Mouse (Mus musculus) c-Kit-positive CD71-negative TER-119-negative erythroid progenitor cells, embryonic 14.5 days (primary cell): ENCODE data around the gene Ushbp1.
"Not testable (repeated sequence)": the region's sequence is repeated elsewhere in the genome, so short reads cannot be mapped to it uniquely, and the experiment has no call there.

ENCODE experiments used
- DNase-seq: peaks from one replicate; pipeline ENCODE4 v3.0.0-alpha.2; 2013; ENCODE audit warnings: low read depth

The Ushbp1 gene

GRCm38 (mm10) chr8:71395629-71396028 is at the start of gene Ushbp1:
Gene Ushbp1 (minus strand): TSS chr8:71395802.
- no peak for DNase-seq

DNA sequence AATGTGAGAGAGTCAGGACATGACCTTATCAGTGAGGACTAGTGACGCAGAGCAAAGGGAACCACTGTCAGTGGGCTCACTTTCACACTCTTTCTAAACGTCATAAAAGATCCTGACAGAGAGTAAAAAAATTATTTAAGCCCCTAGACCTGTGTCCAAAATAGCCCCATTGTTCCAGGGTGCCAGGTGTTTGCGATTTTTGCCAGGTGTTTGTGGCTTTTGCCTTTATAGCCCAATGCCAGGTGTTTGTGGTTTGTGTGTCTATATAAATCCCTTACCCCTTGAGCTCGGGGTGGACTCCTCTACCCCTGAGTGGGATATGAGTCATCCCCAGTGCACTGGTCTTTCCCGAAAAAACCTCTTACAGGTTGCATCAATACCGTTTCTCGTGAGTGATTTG is 49.5 kb upstream of the Ushbp1 start:
- no peak for DNase-seq

DNA sequence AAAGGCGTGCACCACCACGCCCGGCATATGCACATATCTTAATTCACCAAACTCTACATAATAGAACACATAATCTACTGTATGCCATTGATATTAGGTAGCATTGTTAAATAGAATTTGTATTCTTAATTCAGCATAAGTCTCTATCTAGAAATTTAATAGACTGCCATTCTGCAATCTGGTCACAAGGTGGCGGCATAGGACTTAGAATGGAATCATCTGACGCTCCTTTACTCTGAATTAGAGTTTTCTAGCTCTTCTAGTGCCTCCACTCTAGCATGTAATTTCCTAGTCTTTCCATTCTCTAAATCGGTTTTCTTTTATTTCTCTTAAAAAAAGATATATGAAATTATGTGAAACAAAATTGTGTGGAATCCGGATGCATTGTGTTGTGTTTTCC is 45.8 kb upstream of the Ushbp1 start:
- peak; percentile 60 for DNase-seq

- DNase-seq, result no peak
Measured at GRCm38 (mm10) chr8:71437041-71437440, 41.4 kb upstream of the Ushbp1 start.

GRCm38 (mm10) chr8:71432935-71433334 is 37.3 kb upstream of the Ushbp1 start:
- not testable (repeated sequence) for DNase-seq

DNA sequence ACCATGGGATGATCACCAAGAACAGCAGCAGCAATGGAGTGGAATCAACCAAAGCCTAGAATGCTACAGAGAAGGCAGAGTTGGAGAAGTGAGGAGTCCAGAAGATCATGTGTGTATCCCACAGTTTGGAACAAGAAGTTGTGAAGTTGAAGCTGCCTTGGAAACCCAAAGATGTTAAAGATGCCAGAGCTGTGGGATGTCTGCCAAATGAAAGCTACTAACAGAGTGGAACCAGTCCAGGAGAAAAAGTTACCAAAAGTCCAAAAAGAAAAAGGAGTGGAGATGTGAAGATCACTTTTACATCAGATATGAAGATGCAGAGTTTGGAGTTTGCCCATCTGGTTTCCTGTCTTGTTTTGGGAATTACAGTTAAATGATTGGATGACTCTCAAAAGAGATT is 26.5 kb upstream of the Ushbp1 start:
- DNase-seq, result no peak

DNA sequence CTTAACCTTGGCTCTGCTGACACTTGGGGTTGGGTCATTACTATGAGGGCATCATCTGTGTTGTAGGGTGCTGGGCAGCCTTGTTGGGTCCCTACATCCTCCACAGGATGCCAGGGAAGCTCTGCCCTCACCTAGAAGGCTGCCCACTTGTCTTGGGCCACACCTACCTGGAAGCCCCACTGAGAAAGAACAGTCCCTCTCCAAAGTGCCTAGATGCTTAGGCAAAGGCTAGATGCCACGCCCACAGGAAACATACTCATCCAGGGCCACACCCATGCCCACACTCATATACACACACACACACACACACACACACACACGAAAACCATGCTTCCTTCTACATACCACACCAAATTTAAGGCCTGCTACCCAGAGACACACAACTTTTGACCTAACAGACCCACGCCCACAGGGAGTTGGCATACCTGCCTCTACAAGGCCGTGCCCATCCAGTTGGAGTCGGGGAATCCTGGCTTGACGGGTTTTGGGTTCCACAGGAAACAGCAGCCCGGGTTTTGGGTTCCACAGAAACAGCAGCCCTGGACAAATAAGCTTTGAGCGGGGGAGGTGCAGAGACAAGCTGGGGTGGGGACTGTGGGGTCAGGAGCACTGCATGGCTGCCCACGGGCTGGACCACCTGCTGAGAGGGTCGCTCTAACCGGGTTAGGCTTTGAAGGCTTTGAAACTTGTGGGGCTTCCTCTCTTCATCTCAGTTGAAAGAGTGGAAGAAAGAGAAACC is 16.1 kb upstream of the Ushbp1 start:
- DNase-seq, result no peak

GRCm38 (mm10) chr8:71408231-71408630 is 12.6 kb upstream of the Ushbp1 start:
- no peak for DNase-seq

GRCm38 (mm10) chr8:71407441-71407840 is 11.8 kb upstream of the Ushbp1 start:
- DNase-seq, result no peak

DNA sequence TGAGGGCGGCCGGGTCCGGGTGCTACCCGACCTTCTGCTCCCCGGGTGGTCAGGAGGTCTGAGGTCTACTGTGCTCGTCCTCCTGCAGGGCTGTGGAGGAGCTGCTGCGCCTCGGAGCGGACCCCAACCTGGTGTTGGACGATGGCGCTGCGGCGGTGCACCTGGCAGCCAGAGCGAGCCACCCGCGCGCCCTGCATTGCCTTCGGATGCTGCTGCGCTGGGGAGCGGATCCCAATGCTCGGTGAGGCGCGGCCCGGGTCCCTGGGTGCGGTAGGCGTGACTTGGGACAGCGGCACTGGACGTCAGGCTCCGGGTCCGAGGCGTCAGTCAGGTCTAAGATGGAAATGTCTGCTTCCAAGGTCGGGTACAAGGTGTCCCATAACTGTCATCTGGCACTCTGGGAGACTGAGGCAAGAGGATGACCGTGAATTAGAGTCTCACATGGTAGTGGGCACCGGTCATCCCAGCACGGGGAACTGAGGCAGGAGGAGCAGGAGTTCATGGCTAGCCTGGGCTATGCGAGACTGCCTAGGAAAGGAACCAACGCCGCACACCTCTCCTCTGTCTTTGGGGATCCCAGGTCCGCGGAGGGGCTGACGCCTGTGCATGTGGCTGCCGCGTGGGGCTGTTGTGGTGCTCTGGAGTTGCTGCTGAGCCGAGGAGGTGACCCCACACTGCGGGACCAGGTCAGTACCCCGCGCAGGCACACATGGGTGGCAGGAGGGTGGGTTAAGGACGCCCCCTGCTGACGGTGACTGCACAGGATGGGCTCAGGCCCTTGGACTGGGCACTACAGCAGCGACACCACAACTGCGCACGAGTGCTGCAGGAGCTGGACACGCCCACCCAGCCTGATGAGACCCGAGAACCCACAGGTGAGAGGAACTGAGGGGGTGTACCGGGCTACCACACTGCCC is 10.8 kb upstream of the Ushbp1 start:
- peak; percentile 70 for DNase-seq

GRCm38 (mm10) chr8:71405401-71406098 is 9.9 kb upstream of the Ushbp1 start, which contains the start of gene Ankle1:
Gene Ankle1 (plus strand): TSS chr8:71406010.
- peak; percentile 92 for DNase-seq

- DNase-seq, result no peak
Measured at GRCm38 (mm10) chr8:71404951-71405351, 9.3 kb upstream of the Ushbp1 start.

GRCm38 (mm10) chr8:71404011-71404410 is 8.4 kb upstream of the Ushbp1 start:
- DNase-seq, result no peak

DNA sequence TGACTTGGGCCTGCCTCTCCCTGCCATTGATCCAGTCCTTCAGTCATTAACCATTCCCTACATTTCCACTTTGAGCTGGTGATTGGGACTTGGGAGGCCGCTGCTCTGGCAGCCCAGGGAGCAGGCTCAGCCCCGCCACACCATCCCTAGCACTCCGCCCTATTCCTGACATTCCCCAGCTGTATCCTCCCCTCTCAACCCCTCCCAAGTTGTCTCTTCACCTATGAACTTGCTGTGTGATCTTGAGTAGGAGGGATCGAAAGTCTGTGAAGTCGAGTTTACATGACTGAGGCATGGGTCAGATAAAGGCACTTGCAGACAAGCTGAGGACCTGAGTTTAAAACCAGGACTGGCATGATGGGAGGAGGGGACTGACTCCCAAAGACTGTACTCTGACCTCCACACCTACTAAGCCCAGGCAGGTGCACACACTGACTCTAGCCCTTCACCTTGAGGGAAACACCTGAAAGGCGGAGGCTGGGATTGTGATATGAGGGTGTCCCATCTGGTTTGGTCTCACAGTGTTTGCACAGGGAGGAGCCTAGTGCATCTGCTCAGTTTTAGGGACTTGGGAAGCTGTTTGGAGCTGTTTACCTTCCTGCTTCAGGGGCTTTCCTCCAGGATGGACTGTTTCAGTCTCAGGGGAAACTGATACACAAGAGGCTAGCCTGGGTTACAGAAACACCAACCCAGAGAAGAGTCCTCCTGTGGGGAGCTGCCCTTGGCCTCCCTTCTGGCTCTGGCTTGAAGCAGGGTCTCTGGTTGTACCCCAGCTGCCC is 7.7 kb upstream of the Ushbp1 start:
- DNase-seq, result no peak

- no peak for DNase-seq
Measured at GRCm38 (mm10) chr8:71402446-71402964, 6.9 kb upstream of the Ushbp1 start.

GRCm38 (mm10) chr8:71401454-71401853 is 5.9 kb upstream of the Ushbp1 start:
- DNase-seq, result no peak

- no peak for DNase-seq
Measured at GRCm38 (mm10) chr8:71400826-71401225, 5.2 kb upstream of the Ushbp1 start.

DNA sequence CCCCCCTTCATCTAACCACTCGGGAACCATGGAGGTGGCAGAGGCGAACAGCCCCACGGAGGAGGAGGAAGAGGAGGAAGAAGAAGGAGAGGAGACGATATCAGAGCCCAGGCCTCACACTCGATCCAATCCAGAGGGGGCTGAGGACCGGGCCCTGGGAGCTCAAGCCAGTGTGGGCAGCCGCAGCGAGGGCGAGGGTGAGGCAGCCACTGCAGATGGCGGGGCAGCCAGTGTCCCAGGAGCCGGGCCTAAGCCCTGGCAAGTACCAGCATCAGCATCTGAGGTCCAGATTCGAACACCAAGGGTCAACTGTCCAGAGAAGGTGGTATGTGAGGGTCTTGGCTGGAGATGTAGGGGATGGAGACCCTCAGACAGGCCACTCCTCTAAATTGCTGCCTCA is 2.1 kb upstream of the Ushbp1 start:
- DNase-seq, result no peak

DNA sequence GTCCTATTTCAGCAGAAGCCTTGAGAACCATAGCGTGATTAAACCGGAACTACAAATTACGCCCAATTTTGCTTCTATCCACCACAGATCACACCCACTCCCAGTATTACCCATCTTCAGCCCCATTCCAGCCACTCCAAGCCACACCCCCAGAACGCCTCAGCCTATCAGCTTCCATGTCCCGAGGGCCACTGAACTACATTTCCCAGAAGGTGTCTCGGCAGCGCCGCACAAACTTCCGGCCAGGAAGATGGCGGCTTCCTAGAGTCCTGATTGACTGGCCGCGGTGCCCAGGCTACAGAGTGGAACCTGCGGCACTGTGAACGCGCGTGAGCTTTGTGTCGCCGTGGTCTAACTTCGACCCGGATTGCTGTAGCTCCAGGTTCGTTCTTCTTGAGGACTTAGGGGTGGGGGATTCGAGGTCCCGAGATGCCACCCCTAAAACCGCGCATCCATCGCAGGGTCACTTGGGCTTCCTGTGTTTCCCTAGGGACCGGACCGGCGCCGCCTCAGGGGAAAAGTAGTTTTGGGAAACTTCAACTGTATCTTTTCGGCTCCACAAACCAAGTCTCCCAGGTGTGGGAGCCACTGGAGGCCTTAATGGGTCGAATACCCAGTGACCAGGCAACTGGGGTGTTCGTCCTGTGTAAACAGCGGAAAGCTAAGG is 1.2 kb upstream of the Ushbp1 start, which contains the start of gene Babam1:
Gene Babam1, plus strand, starts transcription at position 223 of the 667 bp plus-strand sequence.
- peak; percentile 93 for DNase-seq

DNA sequence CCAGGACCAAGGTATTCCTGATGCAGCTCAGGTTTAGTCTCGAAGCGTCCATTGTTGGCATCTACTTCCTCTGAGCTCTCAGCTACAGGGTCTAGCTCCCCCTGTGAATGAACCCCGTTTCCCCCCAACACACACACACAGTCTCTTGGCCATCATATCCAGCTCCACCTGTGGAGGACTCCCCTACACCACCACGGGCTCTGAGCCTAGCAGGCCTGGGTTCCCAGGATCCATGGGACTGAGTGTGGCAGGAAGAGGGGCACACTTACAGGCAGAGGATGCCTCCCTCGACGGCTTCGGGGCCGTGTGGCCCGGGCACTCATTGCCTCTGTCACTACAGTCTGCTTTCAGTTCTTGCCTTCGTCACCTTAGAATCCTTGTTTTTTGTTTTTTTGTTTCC is 531 bp downstream of the Ushbp1 start:
- no peak for DNase-seq

DNA sequence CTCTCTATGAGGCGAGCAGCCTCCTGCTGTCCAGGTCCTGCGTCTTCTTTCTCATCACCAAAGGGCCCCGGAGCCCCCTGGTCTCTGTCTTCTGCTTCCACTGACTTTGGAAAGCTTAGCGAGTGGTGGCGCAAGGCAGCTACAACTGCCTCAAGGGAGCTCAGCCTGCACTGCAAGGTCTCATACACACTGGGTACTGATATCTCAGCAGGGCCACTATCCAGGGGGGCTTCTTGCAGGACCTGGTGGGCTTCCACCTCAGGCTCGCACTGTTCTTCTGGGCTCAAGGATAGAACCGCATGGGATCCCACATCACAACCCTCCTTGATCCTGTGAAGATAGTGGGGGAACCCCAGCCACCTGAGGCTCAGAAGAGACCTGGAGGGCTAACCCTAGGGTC is 1.1 kb downstream of the Ushbp1 start:
- DNase-seq, result no peak
